Mouse (Mus musculus) stomach, embryonic 14.5 days (tissue): ENCODE results near the gene Sbno1. TPM values are rescaled to one million over a fixed set of nuclear protein-coding genes. Genes with fewer than 3 reads are reported as not detected.

Source experiments
- ATAC-seq: fragments of 200-750 bp; cut with Nextera tagmentation; 2 replicates; pipeline ENCODE4 v1.8.0; 2017; ENCODE audit warnings: low read depth, moderate TSS enrichment; ENCODE audit not compliant: insufficient number of reproducible peaks, insufficient read depth, low FRiP score
- H3K27ac ChIP-seq: fragments of 300-500 bp; sonication (generic); 2 replicates; pipeline ENCODE4 v1.5.1; 2014; ENCODE audit warnings: mild to moderate bottlenecking, low read length, moderate library complexity, mixed read lengths
- H3K27me3 ChIP-seq: fragments of 300-500 bp; sonication (generic); 2 replicates; pipeline ENCODE4 v1.6.1; 2014; ENCODE audit warnings: low read length, control low read depth, mixed read lengths; ENCODE audit not compliant: control insufficient read depth, insufficient read depth
- H3K36me3 ChIP-seq: fragments of 300-500 bp; sonication (generic); 2 replicates; pipeline ENCODE4 v1.6.1; 2014; ENCODE audit warnings: mild to moderate bottlenecking, control low read depth, low read length, moderate library complexity, mixed read lengths; ENCODE audit not compliant: control insufficient read depth, insufficient read depth
- H3K4me1 ChIP-seq: fragments of 300-500 bp; sonication (generic); 2 replicates; pipeline ENCODE4 v1.6.1; 2014; ENCODE audit warnings: low read length, control low read depth, mixed read lengths; ENCODE audit not compliant: control insufficient read depth, insufficient read depth
- H3K4me2 ChIP-seq: fragments of 300-500 bp; sonication (generic); replicated peaks from 2 replicates; pipeline ENCODE4 v1.6.1; 2014; ENCODE audit warnings: low read depth, low read length, control low read depth
- H3K4me3 ChIP-seq: fragments of 300-500 bp; sonication (generic); 2 replicates; pipeline ENCODE4 v1.5.1; 2014; ENCODE audit warnings: low read depth, low read length, control low read depth
- H3K9ac ChIP-seq: fragments of 300-500 bp; sonication (generic); replicated peaks from 2 replicates; pipeline ENCODE4 v1.6.1; 2014; ENCODE audit warnings: low read depth, mild to moderate bottlenecking, control low read depth, low read length, moderate library complexity, mixed read lengths
- H3K9me3 ChIP-seq: fragments of 300-500 bp; sonication (generic); 2 replicates; pipeline ENCODE4 v1.6.1; 2016; ENCODE audit warnings: low read depth, low read length, control low read depth; ENCODE audit not compliant: control insufficient read depth
- WGBS: fragments of 180-500 bp; shearing (Covaris S2); extraction: QIAGEN DNeasy Blood & Tissue Kit; methylation state at CpG from one replicate; pipeline ENCODE4 v1.1.7; 2014; 5-methylcytosine and 5-hydroxymethylcytosine counted together
- polyA plus RNA-seq: library from polyadenylated mRNA; unstranded; fragments of >200 nt; fragmentation: Nextera tagmentation; extraction: Ambion mirVana; gene quantifications from 2 replicates; pipeline ENCODE4 v1.2.1, GENCODE M21; 2014

Gene Sbno1
- polyA plus RNA-seq, 1 experiment from 2014 or later = 104 TPM

GRCm38 (mm10) chr5:124438746-124439145 is 12.9 kb upstream of the Sbno1 start:
- H3K4me2 ChIP-seq = peak overlapping the region; percentile 96
- H3K4me1 ChIP-seq = no peaks in the 10 kb centered on the region
- no peak overlapping the region for H3K9ac ChIP-seq
- no peaks in the 10 kb centered on the region for H3K27me3 ChIP-seq
- no peak for ATAC-seq
- H3K9me3 ChIP-seq = no peaks in the 10 kb centered on the region
- no peak overlapping the region for H3K4me3 ChIP-seq
- no peaks in the 10 kb centered on the region for H3K36me3 ChIP-seq
- H3K27ac ChIP-seq = peak overlapping the region; percentile 71
- 60% methylated on average over 5 of the region's 5 CpGs for WGBS

- Histone ChIP-seq H3K4me1 (no peaks in the 10 kb centered on the region), H3K4me2 (no peak overlapping the region), H3K9me3 (no peaks in the 10 kb centered on the region), H3K27ac (no peak overlapping the region), H3K4me3 (no peak overlapping the region), H3K27me3 (no peaks in the 10 kb centered on the region), H3K36me3 (no peaks in the 10 kb centered on the region), H3K9ac (no peak overlapping the region)
- no peak for ATAC-seq
- 86% methylated on average over 5 of the region's 5 CpGs for WGBS
These were observed 12.4 kb upstream of the Sbno1 start for GRCm38 (mm10) chr5:124438229-124438628.

- Histone ChIP-seq H3K9ac (no peak overlapping the region), H3K36me3 (no peaks in the 10 kb centered on the region), H3K27ac (no peak overlapping the region), H3K4me3 (no peak overlapping the region), H3K27me3 (no peaks in the 10 kb centered on the region), H3K4me2 (no peak overlapping the region), H3K9me3 (no peaks in the 10 kb centered on the region), H3K4me1 (no peaks in the 10 kb centered on the region)
- WGBS = 62% methylated on average over 2 of the region's 2 CpGs
- no peak for ATAC-seq
These were observed 7.2 kb upstream of the Sbno1 start for GRCm38 (mm10) chr5:124433048-124433447.

GRCm38 (mm10) chr5:124432398-124433012 is 6.7 kb upstream of the Sbno1 start:
- Histone ChIP-seq H3K27ac (no peak overlapping the region), H3K4me2 (no peak overlapping the region)

GRCm38 (mm10) chr5:124426475-124427071 is 772 bp upstream of the Sbno1 start:
- 81% methylated on average over 10 of the region's 10 CpGs for WGBS
- no peaks in the 10 kb centered on the region for H3K36me3 ChIP-seq
- H3K4me1 ChIP-seq = 0 out of 2 replicates have a peak, but pooled peaks cover 9% of the 10 kb centered on the region
- H3K4me2 ChIP-seq = peak overlapping the region; percentile 40
- ATAC-seq = no peak
- H3K27ac ChIP-seq = peak overlapping the region; percentile 72; the same call in 1 of the 2 replicates
- H3K9ac ChIP-seq = no peak overlapping the region
- peak overlapping the region; percentile 98; the same call in 1 of the 2 replicates for H3K4me3 ChIP-seq
- no peaks in the 10 kb centered on the region for H3K27me3 ChIP-seq
- H3K9me3 ChIP-seq = no peaks in the 10 kb centered on the region

More at GRCm38 (mm10) chr5:124432398-124433012, 6.7 kb upstream of the Sbno1 start:
- no peak overlapping the region for H3K4me3 ChIP-seq
- H3K36me3 ChIP-seq = no peaks in the 10 kb centered on the region
- no peaks in the 10 kb centered on the region for H3K27me3 ChIP-seq
- no peak overlapping the region for H3K9ac ChIP-seq
- H3K9me3 ChIP-seq = no peaks in the 10 kb centered on the region
- H3K4me1 ChIP-seq = no peaks in the 10 kb centered on the region
- ATAC-seq = peak; percentile 71; the same call in 1 of the 2 replicates

- peak; percentile 66 for ATAC-seq
- peak overlapping the region; percentile 98 for H3K4me3 ChIP-seq
- WGBS = under 1% methylated on average over 63 of the region's 63 CpGs
- peak overlapping the region; percentile 87 for H3K4me2 ChIP-seq
- peak overlapping the region; percentile 74; the same call in 1 of the 2 replicates for H3K27ac ChIP-seq
- peak overlapping the region; percentile 79 for H3K9ac ChIP-seq
- H3K4me1 ChIP-seq = 0 out of 2 replicates have a peak, but pooled peaks cover 9% of the 10 kb centered on the region
- H3K36me3 ChIP-seq = no peaks in the 10 kb centered on the region
- H3K27me3 ChIP-seq = no peaks in the 10 kb centered on the region
- H3K9me3 ChIP-seq = no peaks in the 10 kb centered on the region
These were observed 934 bp downstream of the Sbno1 start for GRCm38 (mm10) chr5:124424723-124425411.

- WGBS = 1% methylated on average over 14 of the region's 14 CpGs
- no peaks in the 10 kb centered on the region for H3K36me3 ChIP-seq
- peak overlapping the region; percentile 79 for H3K9ac ChIP-seq
- H3K4me1 ChIP-seq = 0 out of 2 replicates have a peak, but pooled peaks cover 9% of the 10 kb centered on the region
- no peaks in the 10 kb centered on the region for H3K27me3 ChIP-seq
- peak overlapping the region; percentile 74; the same call in 1 of the 2 replicates for H3K27ac ChIP-seq
- ATAC-seq = no peak
- peak overlapping the region; percentile 98 for H3K4me3 ChIP-seq
- peak overlapping the region; percentile 87 for H3K4me2 ChIP-seq
- H3K9me3 ChIP-seq = no peaks in the 10 kb centered on the region
These were observed 1.5 kb downstream of the Sbno1 start for GRCm38 (mm10) chr5:124424200-124424722.

GRCm38 (mm10) chr5:124421786-124422185 is 4.0 kb downstream of the Sbno1 start:
- no peaks in the 10 kb centered on the region for H3K27me3 ChIP-seq

More at GRCm38 (mm10) chr5:124421786-124422185, 4.0 kb downstream of the Sbno1 start:
- Histone ChIP-seq H3K4me2 (no peak overlapping the region), H3K9ac (no peak overlapping the region), H3K4me1 (0 out of 2 replicates have a peak, but pooled peaks cover 9% of the 10 kb centered on the region), H3K4me3 (no peak overlapping the region), H3K27ac (no peak overlapping the region), H3K36me3 (no peaks in the 10 kb centered on the region), H3K9me3 (no peaks in the 10 kb centered on the region)
- ATAC-seq = no peak
- 89% methylated on average over 2 of the region's 2 CpGs for WGBS
